Mouse (Mus musculus) induced T-regulatory cell, adult 2 months (primary cell): ENCODE data around the gene Wdr92.

Experiments used
- DNase-seq: peaks from one replicate; pipeline ENCODE4 v3.0.0-alpha.2; 2012; ENCODE audit warnings: low read depth

Gene Wdr92

GRCm38 (mm10) chr11:17181807-17182206 is at the start of gene Wdr92:
TSS of gene Wdr92 (plus strand) at chr11:17182107.
- DNase-seq: no peak

DNA sequence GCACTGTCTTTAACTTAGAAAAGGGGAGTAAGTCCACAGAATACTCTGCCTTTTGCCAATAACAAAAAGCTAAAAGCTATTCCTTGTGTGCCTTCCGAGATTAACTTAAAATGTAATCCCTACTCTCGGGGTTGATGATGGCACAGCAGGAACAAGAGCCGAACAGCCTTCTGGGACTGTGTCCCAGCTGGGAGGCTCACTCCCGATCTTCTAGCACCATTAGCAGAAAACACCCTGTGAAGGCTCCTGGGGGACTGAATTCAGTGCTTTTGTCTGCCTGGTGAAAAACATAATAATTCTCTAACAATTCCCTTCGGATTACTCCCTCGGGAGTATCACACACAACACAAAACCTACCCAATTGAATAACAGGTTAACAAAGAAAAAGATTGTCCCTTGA is 46.3 kb upstream of the Wdr92 start:
- no peak for DNase-seq

GRCm38 (mm10) chr11:17138306-17139033 is 43.4 kb upstream of the Wdr92 start:
- no peak for DNase-seq

DNA sequence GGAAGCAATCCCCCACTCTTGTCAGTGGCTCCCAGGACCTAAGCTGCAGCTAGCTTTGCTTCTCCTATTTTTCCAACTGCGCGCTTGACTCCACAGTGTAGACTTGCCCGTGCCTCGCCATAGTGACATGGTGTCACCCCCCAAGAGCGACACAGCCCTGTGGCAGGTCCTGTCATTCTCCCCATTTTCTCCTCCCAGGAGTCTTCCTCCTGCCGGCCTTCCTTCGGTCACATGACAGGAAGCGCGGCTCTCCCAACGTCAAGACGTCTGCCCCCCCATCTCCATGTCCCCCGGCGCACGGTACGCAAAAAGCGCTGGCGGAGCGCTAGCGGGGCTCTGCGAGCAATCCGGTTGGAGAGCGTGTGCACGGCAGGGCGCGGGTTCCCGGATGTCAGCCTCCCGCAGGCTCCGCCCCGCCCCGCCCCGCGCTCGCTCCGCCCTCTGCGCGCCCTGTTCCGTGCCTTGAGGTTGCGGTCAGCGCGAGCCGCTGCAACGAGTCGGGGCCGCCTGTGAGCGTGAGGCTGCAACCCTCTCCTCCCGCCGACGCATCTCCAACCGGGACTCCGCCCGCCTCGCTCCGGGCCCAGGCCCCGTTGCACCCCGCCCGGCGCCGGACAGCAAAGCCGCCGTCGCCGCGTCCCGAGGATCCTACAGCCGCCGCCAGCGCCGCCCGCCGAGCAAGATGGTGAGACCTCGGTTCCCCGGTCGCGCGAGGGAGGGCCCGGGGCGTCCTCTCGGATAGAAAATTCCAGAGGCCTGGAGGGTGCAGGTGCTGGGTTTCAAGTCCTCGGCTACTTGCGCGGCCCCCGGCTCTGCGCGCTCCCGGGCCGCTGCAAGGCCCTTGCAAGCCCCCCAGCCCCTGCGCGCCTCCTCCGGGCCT is 22.8 kb upstream of the Wdr92 start, which contains the start of gene Ppp3r1:
Gene Ppp3r1 (plus strand): TSS at position 406 of the 880 bp plus-strand sequence.
- DNase-seq: peak; percentile 96

DNA sequence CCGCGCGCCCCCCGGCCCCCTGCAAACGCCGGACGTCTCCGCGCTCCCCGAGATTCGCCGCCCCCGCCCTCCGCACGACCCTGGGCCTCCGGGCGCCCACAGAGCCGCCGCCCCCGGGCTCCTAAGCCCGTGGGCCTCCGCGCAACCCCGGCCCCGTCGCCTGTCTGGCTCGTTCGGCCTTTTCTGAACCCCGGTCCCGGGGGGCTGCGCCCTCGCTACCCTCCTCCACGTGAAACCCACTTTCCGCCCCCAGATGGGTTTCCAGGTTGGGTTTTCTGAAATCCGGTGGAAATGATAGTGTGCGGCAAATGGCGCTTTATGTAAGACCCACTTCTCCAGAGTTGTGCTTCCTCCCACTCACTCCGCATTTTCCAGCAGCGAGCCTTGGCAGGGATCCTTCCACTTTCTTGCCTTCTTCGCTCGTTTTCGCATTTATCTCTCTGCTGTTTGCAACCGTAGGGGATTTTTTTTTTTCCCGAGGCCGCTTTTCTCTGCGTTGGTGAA is 22.1 kb upstream of the Wdr92 start:
- DNase-seq: no peak

GRCm38 (mm10) chr11:17160242-17160641 is 21.7 kb upstream of the Wdr92 start:
- DNase-seq: peak; percentile 81

GRCm38 (mm10) chr11:17163956-17164355 is 18.0 kb upstream of the Wdr92 start:
- DNase-seq: no peak

- DNase-seq: no peak
Measured at GRCm38 (mm10) chr11:17166627-17167026, 15.3 kb upstream of the Wdr92 start.

GRCm38 (mm10) chr11:17169262-17169661 is 12.6 kb upstream of the Wdr92 start:
- no peak for DNase-seq

DNA sequence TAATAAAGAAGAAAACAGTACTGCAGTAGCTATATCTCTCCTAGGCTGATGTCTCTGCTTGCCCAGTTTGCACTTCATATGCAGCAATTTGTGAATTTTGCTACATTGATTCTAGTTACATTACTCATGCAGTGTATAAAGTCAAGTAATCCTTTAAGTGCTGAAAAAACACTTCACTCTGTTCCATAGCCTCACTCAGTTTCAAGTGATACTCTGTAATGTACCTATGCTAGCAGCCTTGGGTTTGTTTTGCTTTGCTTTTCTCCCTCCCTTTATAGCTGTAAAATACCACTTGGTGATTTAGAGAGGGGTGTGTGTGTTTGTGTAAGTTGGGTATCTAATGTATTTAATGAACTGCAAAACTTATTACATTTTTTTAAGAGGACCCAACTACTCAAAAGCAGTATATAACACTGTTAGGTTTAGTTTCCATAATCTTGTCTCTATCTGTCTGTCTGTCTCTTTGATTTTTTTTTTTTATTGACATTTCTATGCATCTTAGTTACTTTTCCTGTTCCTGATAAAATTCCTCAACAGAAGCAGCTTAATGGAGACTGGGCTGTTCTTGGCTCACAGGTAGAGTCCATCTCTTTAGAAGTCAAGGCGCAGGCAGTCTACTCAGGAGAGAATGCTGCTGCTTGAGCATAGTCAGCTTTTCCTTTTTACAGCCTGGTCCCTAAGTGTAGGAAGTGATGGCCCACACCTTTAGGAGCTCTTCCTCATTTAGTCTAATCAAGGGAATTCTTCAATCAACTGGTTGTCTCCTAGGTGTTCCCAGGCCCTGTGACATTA is 10.8 kb upstream of the Wdr92 start:
- no peak for DNase-seq

DNA sequence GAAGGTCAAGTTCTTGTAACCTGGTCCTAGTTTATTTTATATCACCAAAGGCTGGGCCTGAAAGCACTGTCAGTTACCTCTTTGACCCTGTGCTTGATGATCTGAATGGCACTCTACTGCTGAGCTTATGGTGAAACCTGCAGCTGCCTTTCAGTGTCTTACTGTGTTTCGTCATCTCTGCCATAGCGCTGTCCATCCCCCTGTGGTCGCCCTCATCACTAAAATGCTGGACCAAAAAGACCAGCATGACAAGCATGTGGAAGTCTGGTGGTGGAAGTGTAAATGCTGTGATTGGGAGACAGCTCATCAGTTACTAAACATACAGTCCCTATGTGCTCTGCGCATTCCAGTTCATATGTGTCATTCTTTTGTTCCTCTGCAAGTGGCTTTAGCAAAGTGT is 9.6 kb upstream of the Wdr92 start:
- DNase-seq: no peak

- no peak for DNase-seq
Measured at GRCm38 (mm10) chr11:17176638-17177037, 5.3 kb upstream of the Wdr92 start.

GRCm38 (mm10) chr11:17180753-17181152 is 1.2 kb upstream of the Wdr92 start:
- DNase-seq: no peak

DNA sequence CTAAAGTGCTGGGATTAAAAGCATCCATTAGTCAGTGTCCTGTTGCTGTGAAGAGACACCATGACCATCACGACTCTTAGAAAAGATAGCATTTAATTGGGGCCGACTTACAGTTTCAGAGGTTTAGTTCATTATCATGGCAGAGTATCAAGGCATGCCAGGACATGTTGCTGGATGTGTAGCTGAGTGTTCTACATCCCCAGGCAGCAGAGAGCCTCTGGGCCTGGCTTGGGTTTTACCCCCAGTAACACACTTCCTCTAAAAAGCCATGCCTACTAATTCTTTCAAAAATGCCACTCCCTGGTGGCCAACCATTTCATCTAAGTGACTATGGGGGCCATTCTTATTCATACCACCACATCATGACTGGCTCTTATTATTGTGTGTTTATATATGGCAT is 1.3 kb downstream of the Wdr92 start:
- DNase-seq: no peak

DNA sequence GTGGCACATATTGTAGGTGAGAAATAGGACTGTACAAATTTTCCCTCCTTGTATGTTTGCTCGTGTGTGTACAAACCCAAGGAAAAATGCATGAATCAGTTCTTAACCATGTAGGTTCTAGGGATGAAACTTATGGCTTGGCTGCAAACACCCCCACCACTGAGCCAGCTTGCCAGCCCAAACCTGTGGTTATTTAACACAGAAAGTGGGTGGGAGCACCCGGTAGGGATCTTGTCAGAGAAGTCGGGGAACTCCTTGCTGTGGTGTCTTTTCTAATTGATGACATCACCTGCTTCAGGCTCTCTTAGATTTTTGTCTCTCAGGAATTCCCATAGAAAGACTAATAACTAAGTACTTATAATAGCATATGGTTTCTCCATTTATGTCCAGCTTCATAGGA is 5.7 kb downstream of the Wdr92 start:
- no peak for DNase-seq

- no peak for DNase-seq
Measured at GRCm38 (mm10) chr11:17188786-17189185, 6.9 kb downstream of the Wdr92 start.

DNA sequence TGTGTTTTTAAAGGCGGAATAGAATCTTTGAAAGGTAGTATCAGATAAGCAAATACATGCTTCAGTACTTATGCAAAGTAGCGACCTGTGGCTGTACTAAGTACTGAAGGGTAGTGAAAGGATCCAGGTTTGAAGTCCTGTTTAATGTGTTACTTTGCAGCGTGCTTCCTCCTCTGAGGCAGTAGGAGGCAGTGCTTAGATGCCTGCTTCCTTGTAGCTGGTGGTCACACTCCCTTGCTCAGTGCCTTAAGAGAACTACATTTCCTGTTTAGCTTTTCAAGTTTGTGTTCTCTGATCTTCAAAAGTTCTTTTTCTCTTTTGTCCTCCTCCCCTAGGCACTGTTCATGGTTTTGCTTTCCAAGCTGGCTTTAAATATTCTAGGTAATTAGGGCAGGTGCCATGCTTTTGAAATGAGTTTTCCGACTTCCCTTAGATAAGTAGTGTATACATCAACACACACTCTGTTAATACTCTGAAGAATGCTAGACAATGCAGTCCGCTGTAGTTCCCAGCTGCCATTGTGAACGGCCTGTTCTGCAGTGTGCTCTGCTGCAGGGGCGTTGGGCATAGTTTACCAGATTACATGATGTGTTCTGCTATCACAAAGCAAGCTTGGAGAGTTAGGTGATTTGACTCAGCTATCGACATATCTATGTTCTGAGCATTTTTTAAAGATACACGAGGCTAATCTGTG is 10.4 kb downstream of the Wdr92 start:
- DNase-seq: peak; percentile 47

- no peak for DNase-seq
Measured at GRCm38 (mm10) chr11:17199170-17199569, 17.3 kb downstream of the Wdr92 start.

DNA sequence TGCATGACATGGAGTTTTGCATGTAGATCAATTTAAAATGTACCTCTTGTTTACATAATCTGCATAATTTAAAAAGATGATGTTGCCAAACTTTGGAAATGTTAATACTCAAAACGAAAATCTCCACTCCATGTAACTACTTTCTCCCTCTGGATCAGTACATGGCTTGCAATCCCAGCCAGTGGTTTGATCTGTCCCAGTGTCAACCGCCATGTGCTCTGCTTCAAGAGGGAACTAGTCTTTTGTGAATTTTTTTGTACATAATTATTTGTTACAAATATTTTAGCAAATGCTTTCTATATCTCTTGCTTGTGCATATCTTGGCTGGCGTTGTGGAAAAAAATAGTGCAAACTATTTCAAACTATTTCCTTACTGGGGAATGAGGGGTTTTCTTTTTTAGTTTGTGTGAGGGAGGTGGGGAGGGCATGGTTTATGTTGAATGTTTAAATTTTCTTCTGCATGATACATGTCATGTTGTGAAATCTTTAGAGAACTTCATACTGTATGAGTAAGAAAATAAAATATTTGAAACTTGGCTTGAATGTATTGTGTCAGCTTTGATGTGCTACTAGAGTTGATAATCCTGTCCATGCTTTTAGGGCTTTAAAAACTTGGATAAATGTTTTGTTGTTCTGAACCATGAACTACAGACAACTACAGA is 18.1 kb downstream of the Wdr92 start:
- DNase-seq: no peak

DNA sequence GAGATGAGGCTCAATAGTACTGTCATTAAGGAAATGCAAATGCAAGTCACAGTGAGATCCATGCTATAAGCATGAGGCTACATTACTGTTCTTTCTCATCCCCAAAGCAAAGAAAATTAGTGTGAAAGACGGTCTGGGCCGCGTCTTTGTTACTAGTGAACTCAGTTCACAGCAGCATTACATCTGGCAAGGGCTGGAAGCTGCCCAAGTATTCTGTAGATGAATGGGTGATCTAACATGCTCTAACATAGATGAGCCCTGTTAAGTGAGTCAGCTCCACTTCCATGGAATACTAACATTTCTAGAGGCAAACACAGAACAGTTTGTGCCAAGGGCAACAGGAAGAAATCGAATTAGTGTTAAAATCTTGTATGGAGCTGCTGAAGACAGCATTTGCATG is 19.0 kb downstream of the Wdr92 start:
- DNase-seq: no peak

- no peak for DNase-seq
Measured at GRCm38 (mm10) chr11:17202481-17202880, 20.6 kb downstream of the Wdr92 start.
